Mouse (Mus musculus): ENCODE measurements around the gene Nova2. TPM values are rescaled to one million over a fixed set of nuclear protein-coding genes. Genes with fewer than 3 reads are reported as not detected.

Nova2 gene
- total RNA-seq (2021), result 7.2 and 8.0 TPM in 2 replicates
- long read RNA-seq, experiment 1, full-length matches to known transcripts, result 1 of 3 reads
- long read RNA-seq, experiment 1, partial matches to known transcripts, result 0 of 3 reads
- long read RNA-seq, experiment 1, other reads (novel, unspliced or antisense), result 2 of 3 reads
- long read RNA-seq, experiment 2, result 0 reads

GRCm38 (mm10) chr7:18925162-18925938 lies at the start of gene Nova2:
TSS of gene Nova2 (plus strand) at chr7:18925888.
- peak; percentile 93 for DNase-seq

- DNase-seq, result no peak
Measured at GRCm38 (mm10) chr7:18878691-18879090, 47.0 kb upstream of the Nova2 start.

- no peak for DNase-seq
Measured at GRCm38 (mm10) chr7:18883991-18884744, 41.5 kb upstream of the Nova2 start.

- DNase-seq, result no peak
Measured at GRCm38 (mm10) chr7:18884745-18885422, 40.8 kb upstream of the Nova2 start.

- no peak for DNase-seq
Measured at GRCm38 (mm10) chr7:18886963-18887362, 38.7 kb upstream of the Nova2 start.

GRCm38 (mm10) chr7:18890848-18891247 lies 34.8 kb upstream of the Nova2 start:
- no peak for DNase-seq

- DNase-seq, result peak; percentile 92
Measured at GRCm38 (mm10) chr7:18891872-18892599, 33.7 kb upstream of the Nova2 start.

- DNase-seq, result no peak
Measured at GRCm38 (mm10) chr7:18893009-18893408, 32.7 kb upstream of the Nova2 start.

- DNase-seq, result peak; percentile 86
Measured at GRCm38 (mm10) chr7:18893651-18894430, 31.8 kb upstream of the Nova2 start.

- peak; percentile 74 for DNase-seq
Measured at GRCm38 (mm10) chr7:18896536-18896935, 29.2 kb upstream of the Nova2 start.

GRCm38 (mm10) chr7:18900513-18900912 lies 25.2 kb upstream of the Nova2 start:
- DNase-seq, result no peak

GRCm38 (mm10) chr7:18902486-18902885 lies 23.2 kb upstream of the Nova2 start:
- no peak for DNase-seq

GRCm38 (mm10) chr7:18904971-18905370 lies 20.7 kb upstream of the Nova2 start:
- no peak for DNase-seq

GRCm38 (mm10) chr7:18909797-18910196 lies 15.9 kb upstream of the Nova2 start:
- DNase-seq, result no peak

GRCm38 (mm10) chr7:18910241-18910831 lies 15.4 kb upstream of the Nova2 start, which contains the start of gene Ccdc61:
TSS of gene Ccdc61 (minus strand) at chr7:18910415.
- peak; percentile 97 for DNase-seq

- no peak for DNase-seq
Measured at GRCm38 (mm10) chr7:18916254-18916653, 9.4 kb upstream of the Nova2 start.

- peak; percentile 44 for DNase-seq
Measured at GRCm38 (mm10) chr7:18917931-18918330, 7.8 kb upstream of the Nova2 start.

- peak; percentile 58 for DNase-seq
Measured at GRCm38 (mm10) chr7:18921069-18921468, 4.6 kb upstream of the Nova2 start.

- peak; percentile 18 for DNase-seq
Measured at GRCm38 (mm10) chr7:18922807-18923206, 2.9 kb upstream of the Nova2 start.

- no peak for DNase-seq
Measured at GRCm38 (mm10) chr7:18923267-18923666, 2.4 kb upstream of the Nova2 start.

Measured in adrenal gland, postnatal 14 days (tissue).